Mouse (Mus musculus): Measurements from ENCODE around the gene Ephb2. TPM values are rescaled to one million over a fixed set of nuclear protein-coding genes. Genes with fewer than 3 reads are reported as not detected.
A peak's percentile ranks its signal among the peaks of the same experiment; 100 is the strongest.

Ephb2 gene
- polyA plus RNA-seq, 1 experiment from 2014 or later, result 4.2 TPM

- WGBS, result under 1% methylated on average over 45 of the region's 45 CpGs
- peaks cover 13% of the 10 kb centered on the region for H3K4me1 ChIP-seq
- H3K36me3 ChIP-seq, result peaks cover 4% of the 10 kb centered on the region; the same call in 1 of the 2 replicates
- no peaks in the 10 kb centered on the region for H3K27me3 ChIP-seq (ENCODE audit: insufficient read depth, poor library complexity, severe bottlenecking)
- H3K4me3 ChIP-seq, result peak within 1 kb of the TSS; percentile 100
- no peaks in the 10 kb centered on the region for H3K9me3 ChIP-seq
- peak; percentile 94 for DNase-seq (ENCODE audit: low spot score)
- peak within 1 kb of the TSS; percentile 99 for H3K27ac ChIP-seq
Observed at GRCm38 (mm10) chr4:136602568-136602967, 233.2 kb downstream of the Ephb2 start, which contains the start of gene Kdm1a. Gene Kdm1a, minus strand, starts transcription at chr4:136602723.

- H3K4me1 ChIP-seq, result peaks cover 15% of the 10 kb centered on the region
- peak overlapping the region; percentile 99 for H3K27ac ChIP-seq
- peak; percentile 83 for DNase-seq (ENCODE audit: low spot score)
- H3K4me3 ChIP-seq, result peak overlapping the region; percentile 100
- no peaks in the 10 kb centered on the region for H3K9me3 ChIP-seq
- peaks cover 4% of the 10 kb centered on the region; the same call in 1 of the 2 replicates for H3K36me3 ChIP-seq
- under 1% methylated on average over 68 of the region's 68 CpGs for WGBS
- H3K27me3 ChIP-seq (ENCODE audit: insufficient read depth, poor library complexity, severe bottlenecking), result no peaks in the 10 kb centered on the region
Observed at GRCm38 (mm10) chr4:136602018-136602554, 233.7 kb downstream of the Ephb2 start.

- Histone ChIP-seq H3K27me3 (ENCODE audit: insufficient read depth, poor library complexity, severe bottlenecking) (no peaks in the 10 kb centered on the region), H3K27ac (peak overlapping the region; percentile 99)
Observed at GRCm38 (mm10) chr4:136601476-136601875, 234.3 kb downstream of the Ephb2 start.

GRCm38 (mm10) chr4:136600536-136600935 lies 235.3 kb downstream of the Ephb2 start:
- 74% methylated on average over 2 of the region's 2 CpGs for WGBS
- H3K27me3 ChIP-seq (ENCODE audit: insufficient read depth, poor library complexity, severe bottlenecking), result no peaks in the 10 kb centered on the region

More at GRCm38 (mm10) chr4:136601476-136601875, 234.3 kb downstream of the Ephb2 start:
- H3K4me3 ChIP-seq, result peak overlapping the region; percentile 100
- H3K4me1 ChIP-seq, result peaks cover 15% of the 10 kb centered on the region
- peaks cover 4% of the 10 kb centered on the region; the same call in 1 of the 2 replicates for H3K36me3 ChIP-seq
- H3K9me3 ChIP-seq, result no peaks in the 10 kb centered on the region
- DNase-seq (ENCODE audit: low spot score), result no peak
- WGBS, result 3% methylated on average over 13 of the region's 13 CpGs

GRCm38 (mm10) chr4:136599869-136600268 lies 235.9 kb downstream of the Ephb2 start:
- WGBS, result 94% methylated on average over 3 of the region's 3 CpGs
- H3K9me3 ChIP-seq, result no peaks in the 10 kb centered on the region

More at GRCm38 (mm10) chr4:136600536-136600935, 235.3 kb downstream of the Ephb2 start:
- H3K9me3 ChIP-seq, result no peaks in the 10 kb centered on the region
- no peak overlapping the region for H3K27ac ChIP-seq
- H3K4me1 ChIP-seq, result peaks cover 15% of the 10 kb centered on the region
- no peak for DNase-seq (ENCODE audit: low spot score)
- H3K36me3 ChIP-seq, result peaks cover 4% of the 10 kb centered on the region; the same call in 1 of the 2 replicates
- H3K4me3 ChIP-seq, result peak overlapping the region; percentile 100

GRCm38 (mm10) chr4:136598268-136598876 lies 237.4 kb downstream of the Ephb2 start:
- WGBS, result 86% methylated on average over 7 of the region's 7 CpGs
- no peaks in the 10 kb centered on the region for H3K9me3 ChIP-seq
- no peak for DNase-seq (ENCODE audit: low spot score)

More at GRCm38 (mm10) chr4:136599869-136600268, 235.9 kb downstream of the Ephb2 start:
- H3K27ac ChIP-seq, result no peak overlapping the region
- H3K4me3 ChIP-seq, result no peak overlapping the region
- H3K36me3 ChIP-seq, result peaks cover 4% of the 10 kb centered on the region; the same call in 1 of the 2 replicates
- peaks cover 15% of the 10 kb centered on the region for H3K4me1 ChIP-seq
- no peak for DNase-seq (ENCODE audit: low spot score)
- no peaks in the 10 kb centered on the region for H3K27me3 ChIP-seq (ENCODE audit: insufficient read depth, poor library complexity, severe bottlenecking)

More at GRCm38 (mm10) chr4:136598268-136598876, 237.4 kb downstream of the Ephb2 start:
- no peaks in the 10 kb centered on the region for H3K27me3 ChIP-seq (ENCODE audit: insufficient read depth, poor library complexity, severe bottlenecking)
- no peak overlapping the region for H3K27ac ChIP-seq
- peaks cover 23% of the 10 kb centered on the region for H3K4me1 ChIP-seq
- peaks cover 4% of the 10 kb centered on the region; the same call in 1 of the 2 replicates for H3K36me3 ChIP-seq
- no peak overlapping the region for H3K4me3 ChIP-seq

Small RNA genes within 50 kb of the gene (microRNA-seq; reads per million reads assigned to microRNA genes)
- gene Gm22180, result not detected

Other genes starting within 250 kb of the Ephb2 start
- gene Kdm1a, start 233.3 kb downstream of the Ephb2 start, polyA plus RNA-seq (2016; fragmentation: Nextera tagmentation; extraction: Ambion mirVana), result 31.5 and 50.1 TPM in 2 replicates
- not detected in 2 replicates for gene Tex46, start 225.6 kb downstream of the Ephb2 start, polyA plus RNA-seq (2016; fragmentation: Nextera tagmentation; extraction: Ambion mirVana)
- not detected in 2 replicates for gene Lactbl1, start 213.4 kb downstream of the Ephb2 start, polyA plus RNA-seq (2016; fragmentation: Nextera tagmentation; extraction: Ambion mirVana)
- 4.5 and 13.4 TPM in 2 replicates for gene C1qb, start 50.2 kb upstream of the Ephb2 start, polyA plus RNA-seq (2016; fragmentation: Nextera tagmentation; extraction: Ambion mirVana)
- gene C1qc, start 57.1 kb upstream of the Ephb2 start, polyA plus RNA-seq (2016; fragmentation: Nextera tagmentation; extraction: Ambion mirVana), result 1.3 and 4.7 TPM in 2 replicates
- gene C1qa, start 62.8 kb upstream of the Ephb2 start, polyA plus RNA-seq (2016; fragmentation: Nextera tagmentation; extraction: Ambion mirVana), result 1.3 and 4.2 TPM in 2 replicates
- 0.17 and 0.45 TPM in 2 replicates for gene Epha8, start 120.8 kb upstream of the Ephb2 start, polyA plus RNA-seq (2016; fragmentation: Nextera tagmentation; extraction: Ambion mirVana)
- 4.1 and 4.3 TPM in 2 replicates for gene Zbtb40, start 212.8 kb upstream of the Ephb2 start, polyA plus RNA-seq (2016; fragmentation: Nextera tagmentation; extraction: Ambion mirVana)

Measured in heart, embryonic 10.5 days (tissue).